Mouse (Mus musculus): Measurements from ENCODE around the gene Csnk1e. TPM values are rescaled to one million over a fixed set of nuclear protein-coding genes. Genes with fewer than 3 reads are reported as not detected.

Csnk1e gene
- polyA plus RNA-seq, 1 experiment from 2014 or later = 267 TPM

- WGBS = 86% methylated on average over 6 of the region's 6 CpGs
- Histone ChIP-seq H3K4me1 (peaks cover 38% of the 10 kb centered on the region), H3K27me3 (peaks cover 15% of the 10 kb centered on the region), H3K9me3 (no peaks in the 10 kb centered on the region), H3K4me3 (replicated peaks) (no peak overlapping the region), H3K36me3 (replicated peaks) (peaks cover 11% of the 10 kb centered on the region), H3K9ac (no peak overlapping the region; the same call in 1 of the 2 replicates), H3K27ac (no peak overlapping the region), H3K4me2 (peak overlapping the region; percentile 8; the same call in 1 of the 2 replicates)
- no peak for ATAC-seq (ENCODE audit: low FRiP score)
Measured at GRCm38 (mm10) chr15:79400134-79400974, 55.0 kb downstream of the Csnk1e start.

- Histone ChIP-seq H3K4me3 (replicated peaks) (no peak overlapping the region), H3K4me1 (peaks cover 40% of the 10 kb centered on the region), H3K4me2 (no peak overlapping the region), H3K9me3 (no peaks in the 10 kb centered on the region), H3K36me3 (replicated peaks) (peaks cover 11% of the 10 kb centered on the region), H3K9ac (no peak overlapping the region), H3K27ac (no peak overlapping the region), H3K27me3 (peaks cover 6% of the 10 kb centered on the region)
- WGBS = 91% methylated on average over 14 of the region's 14 CpGs
- no peak for ATAC-seq (ENCODE audit: low FRiP score)
Measured at GRCm38 (mm10) chr15:79399231-79400052, 55.9 kb downstream of the Csnk1e start.

GRCm38 (mm10) chr15:79396736-79397135, 58.6 kb downstream of the Csnk1e start:
- no peaks in the 10 kb centered on the region for H3K27me3 ChIP-seq
- H3K36me3 ChIP-seq (replicated peaks) = peaks cover 11% of the 10 kb centered on the region
- no peak overlapping the region for H3K27ac ChIP-seq
- no peak overlapping the region for H3K4me3 ChIP-seq (replicated peaks)
- H3K4me2 ChIP-seq = no peak overlapping the region
- ATAC-seq (ENCODE audit: low FRiP score) = no peak
- H3K9ac ChIP-seq = no peak overlapping the region
- H3K9me3 ChIP-seq = no peaks in the 10 kb centered on the region
- peaks cover 48% of the 10 kb centered on the region for H3K4me1 ChIP-seq
- 90% methylated on average over 11 of the region's 11 CpGs for WGBS

GRCm38 (mm10) chr15:79395281-79395680, 60.1 kb downstream of the Csnk1e start:
- H3K27ac ChIP-seq = no peak overlapping the region
- H3K4me3 ChIP-seq (replicated peaks) = no peak overlapping the region
- 86% methylated on average over 6 of the region's 6 CpGs for WGBS
- no peak for ATAC-seq (ENCODE audit: low FRiP score)
- H3K9me3 ChIP-seq = no peaks in the 10 kb centered on the region
- H3K36me3 ChIP-seq (replicated peaks) = peaks cover 11% of the 10 kb centered on the region
- no peak overlapping the region for H3K9ac ChIP-seq
- no peaks in the 10 kb centered on the region for H3K27me3 ChIP-seq
- H3K4me1 ChIP-seq = peaks cover 39% of the 10 kb centered on the region
- no peak overlapping the region for H3K4me2 ChIP-seq

GRCm38 (mm10) chr15:79394842-79395241, 60.5 kb downstream of the Csnk1e start:
- Histone ChIP-seq H3K36me3 (replicated peaks) (peaks cover 11% of the 10 kb centered on the region), H3K27me3 (no peaks in the 10 kb centered on the region), H3K4me3 (replicated peaks) (no peak overlapping the region), H3K9me3 (no peaks in the 10 kb centered on the region), H3K9ac (no peak overlapping the region), H3K27ac (no peak overlapping the region), H3K4me1 (peaks cover 35% of the 10 kb centered on the region), H3K4me2 (no peak overlapping the region)
- no peak for ATAC-seq (ENCODE audit: low FRiP score)
- WGBS = 82% methylated on average over 4 of the region's 4 CpGs

DNA sequence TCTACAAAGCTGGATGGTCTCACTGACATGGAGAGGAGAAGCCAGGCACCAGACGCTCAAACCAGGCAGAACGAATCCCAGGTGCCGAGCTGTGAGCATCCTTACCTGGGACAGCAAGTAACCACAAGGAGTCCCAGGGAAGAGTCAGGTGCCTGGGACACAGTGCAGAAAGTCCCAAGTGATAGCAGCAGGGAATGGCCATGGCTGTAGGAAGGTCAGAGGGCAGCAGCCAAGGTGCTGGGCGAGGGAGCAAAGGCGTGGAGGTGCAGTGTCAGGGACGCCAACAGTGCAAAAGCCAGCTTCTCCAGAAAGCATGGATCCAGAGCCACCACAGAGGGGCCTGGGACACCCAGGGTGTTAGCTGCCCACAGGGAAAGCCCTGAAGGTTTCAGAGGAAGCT, 62.3 kb downstream of the Csnk1e start:
- no peak for ATAC-seq (ENCODE audit: low FRiP score)
- Histone ChIP-seq H3K4me2 (no peak overlapping the region), H3K36me3 (replicated peaks) (peaks cover 11% of the 10 kb centered on the region), H3K27ac (no peak overlapping the region), H3K9ac (no peak overlapping the region), H3K4me1 (peaks cover 30% of the 10 kb centered on the region), H3K9me3 (no peaks in the 10 kb centered on the region), H3K27me3 (no peaks in the 10 kb centered on the region), H3K4me3 (replicated peaks) (no peak overlapping the region)
- WGBS = 74% methylated on average over 6 of the region's 6 CpGs

GRCm38 (mm10) chr15:79392527-79392926, 62.8 kb downstream of the Csnk1e start:
- Histone ChIP-seq H3K9ac (no peak overlapping the region), H3K27me3 (no peaks in the 10 kb centered on the region), H3K4me3 (replicated peaks) (no peak overlapping the region), H3K36me3 (replicated peaks) (peaks cover 10% of the 10 kb centered on the region), H3K9me3 (no peaks in the 10 kb centered on the region), H3K4me2 (no peak overlapping the region), H3K27ac (no peak overlapping the region), H3K4me1 (peaks cover 30% of the 10 kb centered on the region)
- ATAC-seq (ENCODE audit: low FRiP score) = no peak
- 87% methylated on average over 5 of the region's 5 CpGs for WGBS

GRCm38 (mm10) chr15:79391447-79392093, 63.8 kb downstream of the Csnk1e start:
- no peak overlapping the region for H3K4me2 ChIP-seq
- H3K36me3 ChIP-seq (replicated peaks) = 0 out of 2 replicates have a peak, but pooled peaks cover 3% of the 10 kb centered on the region
- ATAC-seq (ENCODE audit: low FRiP score) = no peak
- no peaks in the 10 kb centered on the region for H3K9me3 ChIP-seq
- no peak overlapping the region for H3K4me3 ChIP-seq (replicated peaks)
- H3K4me1 ChIP-seq = peaks cover 30% of the 10 kb centered on the region
- H3K9ac ChIP-seq = no peak overlapping the region
- no peaks in the 10 kb centered on the region for H3K27me3 ChIP-seq
- 69% methylated on average over 7 of the region's 7 CpGs for WGBS
- H3K27ac ChIP-seq = no peak overlapping the region

DNA sequence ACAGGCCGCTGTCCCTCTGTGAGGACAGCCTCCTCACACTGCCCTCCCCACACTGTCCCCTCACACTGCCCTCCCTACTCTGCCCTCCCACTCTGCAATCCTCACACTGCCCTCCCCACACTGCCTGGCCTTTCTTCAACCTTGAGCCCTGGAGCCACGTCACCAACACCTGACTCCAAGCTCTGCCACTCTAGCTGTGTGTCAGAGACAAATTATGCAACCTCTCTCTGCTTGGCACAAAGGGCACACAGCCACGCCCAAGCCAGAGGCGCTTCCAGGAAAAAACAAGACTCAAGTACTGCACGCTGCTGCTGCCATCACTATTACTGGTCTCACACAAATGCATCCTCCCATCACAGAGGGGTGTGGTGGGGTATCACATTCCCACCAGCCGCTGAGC, 64.9 kb downstream of the Csnk1e start:
- Histone ChIP-seq H3K27me3 (no peaks in the 10 kb centered on the region), H3K4me2 (no peak overlapping the region), H3K27ac (no peak overlapping the region), H3K4me1 (peaks cover 30% of the 10 kb centered on the region), H3K9me3 (no peaks in the 10 kb centered on the region), H3K9ac (no peak overlapping the region), H3K36me3 (replicated peaks) (no peaks in the 10 kb centered on the region), H3K4me3 (replicated peaks) (no peak overlapping the region)
- 87% methylated on average over 6 of the region's 6 CpGs for WGBS
- no peak for ATAC-seq (ENCODE audit: low FRiP score)

GRCm38 (mm10) chr15:79388171-79388570, 67.2 kb downstream of the Csnk1e start:
- no peaks in the 10 kb centered on the region for H3K9me3 ChIP-seq
- peaks cover 16% of the 10 kb centered on the region; the same call in 1 of the 2 replicates for H3K4me1 ChIP-seq
- H3K4me2 ChIP-seq = no peak overlapping the region
- H3K4me3 ChIP-seq (replicated peaks) = no peak overlapping the region
- H3K9ac ChIP-seq = no peak overlapping the region
- ATAC-seq (ENCODE audit: low FRiP score) = no peak
- H3K36me3 ChIP-seq (replicated peaks) = no peaks in the 10 kb centered on the region
- no peaks in the 10 kb centered on the region for H3K27me3 ChIP-seq
- 90% methylated on average over 6 of the region's 6 CpGs for WGBS
- H3K27ac ChIP-seq = no peak overlapping the region

GRCm38 (mm10) chr15:79387611-79388010, 67.8 kb downstream of the Csnk1e start:
- Histone ChIP-seq H3K4me1 (peaks cover 13% of the 10 kb centered on the region; the same call in 1 of the 2 replicates), H3K27me3 (no peaks in the 10 kb centered on the region), H3K27ac (no peak overlapping the region), H3K4me3 (replicated peaks) (no peak overlapping the region), H3K4me2 (no peak overlapping the region), H3K9ac (no peak overlapping the region), H3K36me3 (replicated peaks) (no peaks in the 10 kb centered on the region), H3K9me3 (no peaks in the 10 kb centered on the region)
- WGBS = 89% methylated on average over 7 of the region's 7 CpGs
- ATAC-seq (ENCODE audit: low FRiP score) = no peak

DNA sequence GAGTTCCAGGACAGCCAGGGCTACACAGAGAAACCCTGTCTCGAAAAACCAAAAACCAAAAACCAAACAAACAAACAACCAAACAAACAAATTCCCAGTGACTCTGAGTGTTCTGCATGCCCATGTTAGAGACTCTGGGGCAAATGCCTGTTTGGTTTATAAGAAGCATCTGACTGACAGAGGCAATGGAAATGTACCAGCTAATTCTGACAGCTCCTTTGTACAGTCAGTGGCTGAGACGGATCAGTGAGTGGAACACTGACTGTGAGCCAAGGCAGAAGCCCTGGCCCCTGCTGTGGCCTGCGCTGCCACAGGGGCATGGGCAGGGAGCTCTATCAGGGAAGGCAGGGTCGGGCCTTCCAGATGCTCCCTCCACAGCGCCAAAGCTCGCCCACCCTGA, 68.3 kb downstream of the Csnk1e start:
- Histone ChIP-seq H3K4me1 (peaks cover 9% of the 10 kb centered on the region; the same call in 1 of the 2 replicates), H3K4me2 (no peak overlapping the region), H3K36me3 (replicated peaks) (no peaks in the 10 kb centered on the region), H3K27ac (no peak overlapping the region), H3K9me3 (no peaks in the 10 kb centered on the region), H3K27me3 (no peaks in the 10 kb centered on the region), H3K9ac (no peak overlapping the region), H3K4me3 (replicated peaks) (no peak overlapping the region)
- WGBS = 76% methylated on average over 6 of the region's 6 CpGs
- ATAC-seq (ENCODE audit: low FRiP score) = no peak

Data from forebrain, embryonic 12.5 days (tissue).